Mouse (Mus musculus) ES-Bruce4 (cell line): ENCODE data around the gene Pakap.

Experiments
- CTCF ChIP-seq: IDR thresholded peaks from one replicate; pipeline ENCODE4 v1.8.1; 2011; ENCODE audit warnings: low read depth, low read length
- EP300 ChIP-seq: IDR thresholded peaks from 2 replicates; pipeline ENCODE4 v1.6.1; 2011; ENCODE audit warnings: low read depth, low read length; ENCODE audit not compliant: insufficient read depth
- POLR2A ChIP-seq: IDR thresholded peaks from one replicate; pipeline ENCODE4 v1.8.1; 2011; ENCODE audit warnings: low read length; ENCODE audit not compliant: insufficient read depth

- TF ChIP-seq POLR2A (no peak), CTCF (no peak), EP300 (peak; percentile 99)
Measured at GRCm38 (mm10) chr4:57920522-57920921, 352.5 kb downstream of the Pakap start.
